Mouse (Mus musculus): ENCODE data around the gene Pde6h. TPM values are rescaled to one million over a fixed set of nuclear protein-coding genes. Genes with fewer than 3 reads are reported as not detected.

Pde6h gene
- polyA plus RNA-seq, 1 experiment from 2014 or later, result not detected

- no peak for DNase-seq (ENCODE audit: extremely low spot score, low spot score)
- Histone ChIP-seq H3K4me3 (no peak overlapping the region), H3K27ac (no peak overlapping the region), H3K27me3 (ENCODE audit: poor library complexity, severe bottlenecking) (no peaks in the 10 kb centered on the region), H3K9me3 (no peaks in the 10 kb centered on the region), H3K36me3 (replicated peaks) (no peaks in the 10 kb centered on the region), H3K4me1 (peaks cover 15% of the 10 kb centered on the region; the same call in 1 of the 2 replicates)
- WGBS, result 87% methylated on average over 9 of the region's 9 CpGs
Observed at GRCm38 (mm10) chr6:136936361-136936760, 12.7 kb downstream of the Pde6h start.

- no peak for DNase-seq (ENCODE audit: extremely low spot score, low spot score)
- Histone ChIP-seq H3K27me3 (ENCODE audit: poor library complexity, severe bottlenecking) (no peaks in the 10 kb centered on the region), H3K9me3 (no peaks in the 10 kb centered on the region), H3K4me3 (no peak overlapping the region), H3K4me1 (peaks cover 20% of the 10 kb centered on the region; the same call in 1 of the 2 replicates), H3K27ac (no peak overlapping the region), H3K36me3 (replicated peaks) (no peaks in the 10 kb centered on the region)
- 87% methylated on average over 3 of the region's 3 CpGs for WGBS
Observed at GRCm38 (mm10) chr6:136937117-136937516, 13.5 kb downstream of the Pde6h start.

- DNase-seq (ENCODE audit: extremely low spot score, low spot score), result no peak
- Histone ChIP-seq H3K4me3 (no peak overlapping the region), H3K27ac (0 out of 2 replicates have a peak overlapping the region, but pooled peaks have one; percentile 25), H3K36me3 (replicated peaks) (no peaks in the 10 kb centered on the region), H3K4me1 (peaks cover 20% of the 10 kb centered on the region; the same call in 1 of the 2 replicates), H3K9me3 (no peaks in the 10 kb centered on the region), H3K27me3 (ENCODE audit: poor library complexity, severe bottlenecking) (no peaks in the 10 kb centered on the region)
- WGBS, result 86% methylated on average over 18 of the region's 18 CpGs
Observed at GRCm38 (mm10) chr6:136938331-136939126, 14.9 kb downstream of the Pde6h start.

GRCm38 (mm10) chr6:136939326-136940187 is 15.9 kb downstream of the Pde6h start:
- no peaks in the 10 kb centered on the region for H3K9me3 ChIP-seq
- peaks cover 20% of the 10 kb centered on the region; the same call in 1 of the 2 replicates for H3K4me1 ChIP-seq
- no peaks in the 10 kb centered on the region for H3K27me3 ChIP-seq (ENCODE audit: poor library complexity, severe bottlenecking)
- H3K27ac ChIP-seq, result no peak overlapping the region; the same call in 1 of the 2 replicates
- 84% methylated on average over 14 of the region's 14 CpGs for WGBS
- DNase-seq (ENCODE audit: extremely low spot score, low spot score), result no peak
- H3K36me3 ChIP-seq (replicated peaks), result no peaks in the 10 kb centered on the region
- no peak overlapping the region for H3K4me3 ChIP-seq

- peak overlapping the region; percentile 51; the same call in 1 of the 2 replicates for H3K27ac ChIP-seq
- H3K27me3 ChIP-seq (ENCODE audit: poor library complexity, severe bottlenecking), result no peaks in the 10 kb centered on the region
- H3K9me3 ChIP-seq, result no peaks in the 10 kb centered on the region
- no peaks in the 10 kb centered on the region for H3K36me3 ChIP-seq (replicated peaks)
- H3K4me1 ChIP-seq, result peaks cover 20% of the 10 kb centered on the region; the same call in 1 of the 2 replicates
- H3K4me3 ChIP-seq, result no peak overlapping the region
- DNase-seq (ENCODE audit: extremely low spot score, low spot score), result no peak
- WGBS, result 82% methylated on average over 11 of the region's 11 CpGs
Observed at GRCm38 (mm10) chr6:136940188-136940960, 16.7 kb downstream of the Pde6h start.

- Histone ChIP-seq H3K4me1 (peaks cover 22% of the 10 kb centered on the region; the same call in 1 of the 2 replicates), H3K27ac (peak within 1 kb of the TSS; percentile 51), H3K9me3 (no peaks in the 10 kb centered on the region), H3K27me3 (ENCODE audit: poor library complexity, severe bottlenecking) (no peaks in the 10 kb centered on the region), H3K36me3 (replicated peaks) (no peaks in the 10 kb centered on the region), H3K4me3 (no peak within 1 kb of the TSS)
- WGBS, result 64% methylated on average over 12 of the region's 12 CpGs
- DNase-seq (ENCODE audit: extremely low spot score, low spot score), result no peak
Observed at GRCm38 (mm10) chr6:136941051-136942021, 17.7 kb downstream of the Pde6h start, which contains the start of gene Arhgdib. TSS of gene Arhgdib (minus strand) at chr6:136941899.

- 88% methylated on average over 9 of the region's 9 CpGs for WGBS
- H3K4me3 ChIP-seq, result no peak overlapping the region
Observed at GRCm38 (mm10) chr6:136942280-136942679, 18.6 kb downstream of the Pde6h start.

GRCm38 (mm10) chr6:136943392-136943791 is 19.8 kb downstream of the Pde6h start:
- H3K4me3 ChIP-seq, result no peak overlapping the region
- DNase-seq (ENCODE audit: extremely low spot score, low spot score), result no peak
- H3K9me3 ChIP-seq, result no peaks in the 10 kb centered on the region
- H3K27me3 ChIP-seq (ENCODE audit: poor library complexity, severe bottlenecking), result no peaks in the 10 kb centered on the region
- H3K27ac ChIP-seq, result no peak overlapping the region
- no peaks in the 10 kb centered on the region for H3K36me3 ChIP-seq (replicated peaks)
- peaks cover 31% of the 10 kb centered on the region for H3K4me1 ChIP-seq

More at GRCm38 (mm10) chr6:136942280-136942679, 18.6 kb downstream of the Pde6h start:
- Histone ChIP-seq H3K4me1 (peaks cover 31% of the 10 kb centered on the region), H3K36me3 (replicated peaks) (no peaks in the 10 kb centered on the region), H3K27ac (no peak overlapping the region), H3K9me3 (no peaks in the 10 kb centered on the region), H3K27me3 (ENCODE audit: poor library complexity, severe bottlenecking) (no peaks in the 10 kb centered on the region)
- no peak for DNase-seq (ENCODE audit: extremely low spot score, low spot score)

- Histone ChIP-seq H3K9me3 (no peaks in the 10 kb centered on the region), H3K27ac (no peak overlapping the region), H3K27me3 (ENCODE audit: poor library complexity, severe bottlenecking) (no peaks in the 10 kb centered on the region), H3K4me1 (peaks cover 31% of the 10 kb centered on the region), H3K4me3 (no peak overlapping the region), H3K36me3 (replicated peaks) (no peaks in the 10 kb centered on the region)
- WGBS, result 91% methylated on average over 8 of the region's 8 CpGs
- DNase-seq (ENCODE audit: extremely low spot score, low spot score), result no peak
Observed at GRCm38 (mm10) chr6:136944511-136944910, 20.9 kb downstream of the Pde6h start.

- Histone ChIP-seq H3K4me3 (no peak overlapping the region), H3K27ac (no peak overlapping the region), H3K36me3 (replicated peaks) (no peaks in the 10 kb centered on the region), H3K9me3 (no peaks in the 10 kb centered on the region), H3K27me3 (ENCODE audit: poor library complexity, severe bottlenecking) (no peaks in the 10 kb centered on the region), H3K4me1 (peaks cover 16% of the 10 kb centered on the region)
- DNase-seq (ENCODE audit: extremely low spot score, low spot score), result no peak
- 89% methylated on average over 5 of the region's 5 CpGs for WGBS
Observed at GRCm38 (mm10) chr6:136946241-136946640, 22.6 kb downstream of the Pde6h start.

GRCm38 (mm10) chr6:136946943-136947342 is 23.3 kb downstream of the Pde6h start:
- H3K9me3 ChIP-seq, result no peaks in the 10 kb centered on the region
- no peaks in the 10 kb centered on the region for H3K27me3 ChIP-seq (ENCODE audit: poor library complexity, severe bottlenecking)
- H3K36me3 ChIP-seq (replicated peaks), result no peaks in the 10 kb centered on the region
- 71% methylated on average over 8 of the region's 9 CpGs for WGBS
- H3K4me3 ChIP-seq, result no peak overlapping the region
- DNase-seq (ENCODE audit: extremely low spot score, low spot score), result no peak
- H3K4me1 ChIP-seq, result peaks cover 10% of the 10 kb centered on the region
- H3K27ac ChIP-seq, result no peak overlapping the region
